Mouse (Mus musculus) heart, adult 2 months (tissue): ENCODE data around the gene Ccdc84.

ENCODE experiments used
- CTCF ChIP-seq: fragments of 200-600 bp; IDR thresholded peaks from 2 replicates; pipeline ENCODE4 v1.8.1; 2022; ENCODE audit warnings: antibody characterized with exemption, mild to moderate bottlenecking, moderate library complexity
- EP300 ChIP-seq: fragments of 200-500 bp; IDR thresholded peaks from 2 replicates; pipeline ENCODE4 v1.6.1; 2011; ENCODE audit warnings: low read depth, low read length, control low read depth; ENCODE audit not compliant: insufficient read depth

DNA sequence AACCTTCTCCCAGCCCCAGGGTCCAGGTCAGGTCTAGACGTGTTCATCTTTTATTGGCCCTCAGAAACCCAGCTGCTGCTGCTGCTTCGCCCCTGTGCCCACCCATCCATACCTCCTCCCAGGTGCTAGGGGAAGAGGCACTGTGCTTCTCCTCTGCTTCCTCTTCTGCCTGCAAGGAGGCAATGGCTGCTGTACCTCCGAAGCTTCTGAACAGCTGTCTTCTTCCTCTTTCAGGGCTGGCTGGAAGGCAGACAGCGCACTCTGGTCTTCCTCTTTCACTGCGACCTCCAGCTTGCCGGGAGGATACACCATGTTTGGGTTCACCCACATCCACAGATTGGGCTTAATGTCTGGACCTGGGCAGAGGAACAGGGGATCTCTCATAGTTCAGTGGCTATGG lies 17.4 kb upstream of the Ccdc84 start:
- TF ChIP-seq CTCF, result no peak
- TF ChIP-seq EP300, result no peak
